Mouse (Mus musculus) myocyte (in vitro differentiated cells): ENCODE measurements around the gene Stk10.

Source experiments
- MAX ChIP-seq: IDR thresholded peaks from one replicate; pipeline ENCODE4 v1.6.1; 2011; ENCODE audit warnings: low read depth, mild to moderate bottlenecking, control low read depth
- POLR2A ChIP-seq: IDR thresholded peaks from one replicate; pipeline ENCODE4 v1.6.1; 2011; ENCODE audit warnings: low read depth, mild to moderate bottlenecking, control low read depth, moderate library complexity; ENCODE audit not compliant: insufficient read length
- USF1 ChIP-seq: IDR thresholded peaks from one replicate; pipeline ENCODE4 v1.6.1; 2011; ENCODE audit warnings: low read depth, mild to moderate bottlenecking, control low read depth, moderate library complexity

DNA sequence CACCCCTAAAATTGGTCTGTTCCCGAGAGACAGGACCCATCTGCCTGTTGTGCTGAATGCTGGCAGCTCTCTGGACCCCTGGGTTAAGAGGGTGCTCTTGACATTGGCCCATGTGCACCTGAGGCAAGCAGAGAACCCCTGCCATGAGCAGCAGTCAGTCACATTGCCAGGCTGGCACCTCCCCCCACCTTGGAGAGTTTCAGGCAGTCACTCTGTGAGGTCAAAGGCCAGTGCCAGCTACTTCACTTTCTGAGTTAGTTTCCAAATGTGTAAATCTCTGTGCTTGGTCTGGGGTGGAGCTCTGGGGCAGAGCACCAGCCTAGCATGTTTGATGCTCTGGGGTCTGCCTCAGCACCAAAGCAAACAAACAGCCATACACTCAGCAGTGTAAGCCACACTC lies 84.9 kb downstream of the Stk10 start:
- TF ChIP-seq USF1 (no peak), POLR2A (no peak), MAX (no peak)
